Mouse (Mus musculus): ENCODE data around the gene Efna1. TPM values are rescaled to one million over a fixed set of nuclear protein-coding genes. Genes with fewer than 3 reads are reported as not detected.

Efna1 gene
- total RNA-seq, 2 experiments from 2014 or later = 7.1 to 7.6 TPM

DNA sequence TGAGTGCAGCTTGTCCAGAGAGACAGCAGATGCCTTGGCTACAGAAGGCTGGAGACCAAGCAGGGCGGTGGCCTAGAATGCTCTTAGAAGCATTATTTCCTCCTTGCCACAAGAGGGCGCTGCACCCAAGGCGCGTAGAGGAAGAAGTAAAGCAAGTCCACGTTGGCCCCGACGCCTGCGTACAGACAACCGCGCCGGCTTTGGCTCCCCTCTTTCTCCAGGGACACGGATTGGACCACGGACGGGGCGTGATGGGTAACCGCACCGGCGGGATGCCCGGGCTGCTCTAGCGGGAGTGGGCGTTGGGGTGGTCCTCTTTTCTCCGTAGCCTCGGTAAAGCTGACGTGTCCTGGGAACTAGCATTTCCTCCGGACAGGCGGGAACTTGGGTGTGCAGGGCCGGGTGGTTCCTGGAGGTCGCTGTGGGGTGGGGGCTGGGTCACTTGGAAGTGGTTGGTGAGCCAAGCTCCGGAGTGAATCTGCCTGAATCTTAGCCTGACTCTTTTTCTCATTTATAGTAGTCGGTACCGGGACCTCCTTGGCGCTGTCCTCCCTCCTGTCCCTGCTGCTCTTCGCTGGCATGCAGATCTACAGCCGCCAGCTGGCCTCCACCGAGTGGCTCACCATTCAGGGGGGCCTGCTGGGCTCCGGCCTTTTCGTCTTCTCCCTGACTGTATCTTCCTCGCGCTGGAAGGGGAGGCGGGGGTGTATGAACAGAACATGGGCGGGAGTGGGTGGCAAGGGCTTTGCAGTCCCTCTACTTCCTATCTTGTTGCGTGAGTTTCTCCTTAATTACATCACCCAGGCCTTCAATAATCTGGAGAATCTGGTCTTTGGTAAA lies 34.5 kb downstream of the Efna1 start, which contains the start of gene Trim46:
Gene Trim46 (minus strand): TSS at position 49 of the 840 bp plus-strand sequence.
- DNase-seq (ENCODE audit: extremely low spot score in 1 of 2, low spot score in 1 of 2) = peak; percentile 77 to 88

DNA sequence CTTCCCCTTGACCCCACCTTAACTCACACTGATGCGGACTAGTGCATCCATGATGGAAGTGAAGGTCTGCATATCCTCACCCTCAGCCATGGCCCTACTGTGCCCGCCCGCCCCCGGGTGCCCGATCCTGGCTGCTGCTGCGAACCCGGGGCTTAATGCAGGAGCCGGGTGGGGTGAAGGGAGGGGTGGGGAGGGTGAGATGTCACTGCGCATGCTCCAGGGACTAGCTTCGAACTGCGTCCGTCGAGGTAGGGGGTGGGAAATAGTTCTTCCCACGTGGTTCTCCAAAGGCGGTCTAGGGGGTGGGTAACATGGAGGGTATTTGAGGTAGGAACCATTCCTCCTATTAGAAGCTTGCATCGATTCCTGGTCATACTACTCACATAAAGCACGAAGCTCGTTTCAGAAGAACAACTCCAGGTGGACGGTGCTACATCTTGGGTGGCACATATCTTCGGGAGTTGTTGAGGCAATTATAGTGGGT lies 35.2 kb downstream of the Efna1 start, which contains the start of gene Krtcap2:
Gene Krtcap2 (plus strand): TSS at position 279 of the 484 bp plus-strand sequence.
- DNase-seq (ENCODE audit: extremely low spot score in 1 of 2, low spot score in 1 of 2) = peak in 1 of 2 experiments; percentile 60

DNA sequence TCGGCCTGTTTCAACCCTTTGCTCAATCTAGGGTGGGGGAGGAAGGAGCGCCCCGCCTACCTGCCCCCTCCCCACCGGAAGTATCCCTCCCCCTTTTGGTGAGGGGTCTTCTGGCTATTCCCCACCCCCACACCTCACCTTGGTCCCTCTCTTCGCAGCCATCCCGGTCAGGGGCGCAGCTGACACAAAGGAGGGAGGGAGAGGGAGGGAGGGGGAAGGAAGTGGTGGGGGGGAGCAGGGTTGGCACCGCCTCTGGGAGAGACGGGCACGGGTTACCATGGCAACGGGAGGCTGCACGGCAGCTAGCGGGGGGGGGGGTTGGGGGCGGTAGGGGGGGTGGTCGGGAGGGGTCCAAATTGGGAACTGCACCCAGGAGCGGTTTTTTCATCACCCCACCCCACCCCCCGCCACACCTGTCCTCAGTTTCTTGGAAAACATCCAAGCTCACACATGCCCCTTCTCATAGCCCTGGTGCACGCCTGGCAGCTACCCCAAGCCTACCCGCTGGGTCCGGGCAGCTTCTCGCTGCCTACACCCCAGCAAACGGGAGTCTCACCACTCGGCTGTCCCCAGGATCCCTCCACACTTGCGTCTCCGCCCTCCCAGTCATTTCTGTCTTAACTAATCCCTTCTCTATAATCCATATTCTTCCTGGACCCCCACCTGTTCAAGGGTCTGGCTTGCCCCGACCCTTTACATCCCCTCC lies 35.8 kb downstream of the Efna1 start:
- peak in 1 of 2 experiments; percentile 69 for DNase-seq (ENCODE audit: extremely low spot score in 1 of 2, low spot score in 1 of 2)

DNA sequence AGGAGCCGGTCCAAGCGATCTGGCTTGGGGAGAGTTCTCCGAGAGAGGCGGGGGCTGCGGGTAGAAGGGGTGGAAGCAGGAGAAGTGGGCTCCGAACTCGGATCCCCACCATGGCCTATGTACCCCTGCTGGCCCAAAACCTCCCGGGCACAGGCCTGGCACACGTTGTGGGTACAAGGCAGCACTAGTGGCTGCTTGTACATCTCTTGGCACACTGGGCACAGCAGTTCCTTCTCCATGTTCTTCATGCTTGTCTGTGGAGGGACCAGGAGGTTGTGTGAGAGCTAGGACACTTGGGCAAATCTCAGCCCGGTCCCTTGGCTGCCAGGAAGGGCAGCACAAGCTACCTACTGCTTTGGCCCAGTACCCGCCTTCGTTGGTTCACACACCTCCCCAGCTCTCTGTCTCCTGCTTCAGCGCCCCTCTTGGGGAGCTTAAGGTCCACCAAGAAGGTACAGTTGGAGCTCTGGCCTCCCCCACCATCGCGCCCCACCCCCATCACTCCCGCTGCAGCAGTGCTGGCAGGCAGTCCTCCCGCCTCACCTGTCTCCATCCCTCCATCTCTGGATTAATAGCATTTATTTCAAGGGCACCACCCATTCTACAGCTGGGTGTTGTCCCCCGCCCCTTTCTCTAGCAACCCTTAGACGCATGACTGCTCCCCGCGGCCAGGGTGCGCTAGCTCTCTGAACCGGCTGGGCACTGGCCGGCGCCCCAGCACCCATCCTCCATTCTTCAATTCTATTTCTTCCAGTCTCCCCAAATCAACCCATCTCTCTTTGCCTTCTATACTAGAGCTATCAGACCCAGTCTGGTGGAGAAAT lies 36.6 kb downstream of the Efna1 start:
- DNase-seq (ENCODE audit: extremely low spot score in 1 of 2, low spot score in 1 of 2) = no peak

GRCm38 (mm10) chr3:89243609-89244008 lies 37.3 kb downstream of the Efna1 start:
- no peak for DNase-seq (ENCODE audit: extremely low spot score in 1 of 2, low spot score in 1 of 2)

DNA sequence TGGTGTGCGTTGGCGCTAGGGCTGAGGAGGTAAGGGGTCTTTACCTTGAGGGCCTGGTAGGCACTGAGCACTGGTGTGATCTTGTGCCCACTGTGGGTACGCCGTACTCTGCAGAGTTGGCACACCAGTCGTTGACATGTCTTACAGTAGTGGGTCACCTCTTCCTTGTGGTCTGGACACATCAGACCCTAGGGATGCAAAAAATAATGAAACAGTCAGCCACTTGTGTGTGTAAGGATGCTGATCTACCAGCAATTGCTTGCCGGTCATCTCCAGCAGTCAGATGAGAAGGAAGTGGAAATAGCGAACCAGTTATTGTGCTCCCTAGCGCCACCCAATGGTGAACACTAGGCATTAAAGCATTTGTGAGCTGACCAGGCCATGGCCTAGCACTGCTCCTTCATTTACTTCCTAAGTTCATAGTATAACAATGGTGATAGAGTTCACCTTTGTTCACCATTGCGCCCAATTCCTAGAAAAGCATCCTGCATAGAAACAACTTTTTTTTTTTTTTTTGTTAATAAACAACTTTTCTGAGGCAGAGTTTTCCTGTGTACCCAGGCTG lies 38.5 kb downstream of the Efna1 start:
- DNase-seq (ENCODE audit: extremely low spot score in 1 of 2, low spot score in 1 of 2) = peak in 1 of 2 experiments; percentile 67

- DNase-seq (ENCODE audit: extremely low spot score in 1 of 2, low spot score in 1 of 2) = no peak
These were observed 42.4 kb downstream of the Efna1 start for GRCm38 (mm10) chr3:89238494-89238893.

GRCm38 (mm10) chr3:89237682-89238081 lies 43.3 kb downstream of the Efna1 start:
- DNase-seq (ENCODE audit: extremely low spot score in 1 of 2, low spot score in 1 of 2) = no peak

GRCm38 (mm10) chr3:89236516-89236915 lies 44.4 kb downstream of the Efna1 start:
- DNase-seq (ENCODE audit: extremely low spot score in 1 of 2, low spot score in 1 of 2) = no peak

DNA sequence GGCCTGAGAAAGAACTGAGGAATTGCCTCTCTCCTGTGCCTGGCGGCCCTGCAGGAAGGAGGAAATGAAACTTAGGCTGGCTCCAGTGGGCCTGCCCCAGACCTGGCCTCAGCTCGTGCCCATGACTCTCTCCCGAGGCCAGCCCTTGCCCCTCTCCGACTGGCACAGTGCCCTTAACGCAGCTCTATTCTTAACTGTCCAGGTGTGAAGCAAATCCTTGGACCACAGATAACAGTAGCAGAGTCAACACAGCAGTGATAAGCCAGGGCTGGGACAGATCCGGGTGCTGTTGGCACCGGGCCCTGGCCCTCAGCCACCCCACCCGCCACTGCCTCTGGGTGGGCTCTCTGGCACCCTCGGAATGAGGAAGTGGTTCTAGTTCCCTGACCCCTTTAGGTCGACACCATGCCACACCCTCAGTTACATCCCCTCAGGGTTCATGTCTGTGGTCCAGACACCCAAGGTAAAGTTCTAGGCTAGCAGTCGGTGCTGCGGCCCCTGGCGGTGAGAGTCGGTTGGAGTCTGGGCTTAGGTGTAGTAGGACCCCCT lies 47.3 kb downstream of the Efna1 start:
- DNase-seq (ENCODE audit: extremely low spot score in 1 of 2, low spot score in 1 of 2) = no peak

GRCm38 (mm10) chr3:89232614-89233013 lies 48.3 kb downstream of the Efna1 start:
- no peak for DNase-seq (ENCODE audit: extremely low spot score in 1 of 2, low spot score in 1 of 2)

- DNase-seq (ENCODE audit: extremely low spot score in 1 of 2, low spot score in 1 of 2) = no peak
These were observed 49.1 kb downstream of the Efna1 start for GRCm38 (mm10) chr3:89231772-89232275.

DNA sequence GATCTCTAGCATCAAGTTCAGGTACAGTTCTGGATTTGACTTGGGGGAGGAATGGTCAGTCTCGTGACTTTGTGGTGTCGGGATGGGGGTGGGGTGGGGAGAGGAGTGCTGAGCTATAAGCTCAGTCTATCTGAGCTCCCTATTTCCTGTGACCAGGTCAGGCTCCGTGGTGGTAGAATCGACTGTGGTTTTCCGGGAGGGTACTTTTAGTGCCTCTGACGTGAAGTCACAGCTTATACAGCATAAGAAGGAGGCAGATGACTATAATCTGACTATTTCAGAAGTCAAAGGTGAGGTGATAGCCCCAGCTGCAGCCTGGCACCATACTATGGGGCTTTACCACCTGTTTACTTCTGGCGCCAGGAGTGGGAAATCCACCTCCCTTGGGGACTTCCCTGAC lies 49.6 kb downstream of the Efna1 start:
- no peak for DNase-seq (ENCODE audit: extremely low spot score in 1 of 2, low spot score in 1 of 2)

DNA sequence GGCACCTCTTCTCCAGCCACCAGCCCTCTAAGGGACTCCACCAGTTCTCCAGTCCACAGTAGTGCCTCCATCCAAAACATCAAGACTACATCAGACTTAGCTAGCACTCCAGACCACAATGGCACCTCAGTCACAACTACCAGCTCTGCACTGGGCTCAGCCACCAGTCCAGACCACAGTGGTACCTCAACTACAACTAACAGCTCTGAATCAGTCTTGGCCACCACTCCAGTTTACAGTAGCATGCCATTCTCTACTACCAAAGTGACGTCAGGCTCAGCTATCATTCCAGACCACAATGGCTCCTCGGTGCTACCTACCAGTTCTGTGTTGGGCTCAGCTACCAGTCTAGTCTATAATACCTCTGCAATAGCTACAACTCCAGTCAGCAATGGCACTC lies 50.4 kb downstream of the Efna1 start:
- DNase-seq (ENCODE audit: extremely low spot score in 1 of 2, low spot score in 1 of 2) = no peak

- no peak for DNase-seq (ENCODE audit: extremely low spot score in 1 of 2, low spot score in 1 of 2)
These were observed 51.7 kb downstream of the Efna1 start for GRCm38 (mm10) chr3:89229276-89229675.

DNA sequence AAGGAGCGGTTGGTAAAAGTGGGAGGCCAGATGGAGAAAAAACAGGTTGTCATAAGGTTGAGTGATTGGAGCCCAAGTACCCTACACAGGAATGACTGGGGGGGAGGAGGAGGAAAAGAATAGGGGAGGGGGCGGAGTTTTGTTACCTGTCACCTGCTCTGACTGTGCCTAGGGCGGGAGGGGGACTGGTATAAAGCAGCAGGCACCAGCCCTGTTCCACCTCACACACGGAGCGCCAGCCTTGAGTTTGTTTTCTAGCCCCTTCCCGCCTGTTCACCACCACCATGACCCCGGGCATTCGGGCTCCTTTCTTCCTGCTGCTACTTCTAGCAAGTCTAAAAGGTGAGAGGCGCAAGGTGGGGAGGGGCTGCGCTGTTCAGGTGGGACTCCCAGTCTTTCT lies 52.1 kb downstream of the Efna1 start, which contains the start of gene Muc1:
Gene Muc1 (plus strand): TSS at position 222 of the 400 bp plus-strand sequence.
- DNase-seq (ENCODE audit: extremely low spot score in 1 of 2, low spot score in 1 of 2) = no peak

- peak; percentile 77 to 92 for DNase-seq (ENCODE audit: extremely low spot score in 1 of 2, low spot score in 1 of 2)
These were observed 52.8 kb downstream of the Efna1 start for GRCm38 (mm10) chr3:89228180-89228549.

DNA sequence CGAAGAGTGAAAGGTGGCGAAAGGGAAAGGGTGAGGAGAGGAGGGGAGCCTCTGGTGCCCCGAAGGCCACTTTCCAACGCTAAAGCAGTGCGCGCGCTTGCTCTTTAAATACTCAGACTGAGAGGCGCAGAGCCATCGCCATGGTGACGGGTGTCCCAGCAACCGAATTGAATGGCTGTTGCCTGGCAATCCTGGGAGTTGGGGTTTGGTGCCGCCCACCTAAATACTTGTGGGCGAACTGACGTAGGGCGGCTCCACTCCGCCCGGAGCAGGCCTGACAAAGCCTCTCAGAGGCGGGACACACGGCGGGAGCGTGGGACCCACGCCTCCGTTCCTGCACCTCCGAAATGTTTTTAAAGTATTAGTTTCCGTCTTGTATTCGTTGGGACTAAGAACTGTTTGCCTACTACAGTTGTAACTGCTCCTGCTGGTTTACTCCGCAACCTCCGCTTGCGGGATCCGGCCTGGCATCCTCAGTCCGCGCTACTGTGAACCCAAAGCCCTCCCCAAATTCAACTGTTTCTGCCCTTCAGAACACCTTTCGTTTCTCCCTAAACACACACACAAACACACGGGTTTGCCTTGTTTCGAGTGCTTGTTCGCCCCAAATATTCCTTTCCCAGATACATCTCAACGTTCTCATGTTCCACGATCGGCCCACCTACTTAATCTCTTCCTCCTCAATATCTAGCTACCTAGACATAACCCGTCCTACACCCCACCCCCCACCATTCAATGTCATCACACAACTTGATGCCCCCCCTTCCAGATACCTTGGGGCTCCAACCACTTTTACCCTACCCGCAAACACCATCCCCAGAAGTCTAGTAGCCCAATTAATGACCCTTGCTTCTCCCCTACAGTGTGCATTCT lies 53.4 kb downstream of the Efna1 start:
- peak; percentile 74 to 80 for DNase-seq (ENCODE audit: extremely low spot score in 1 of 2, low spot score in 1 of 2)

DNA sequence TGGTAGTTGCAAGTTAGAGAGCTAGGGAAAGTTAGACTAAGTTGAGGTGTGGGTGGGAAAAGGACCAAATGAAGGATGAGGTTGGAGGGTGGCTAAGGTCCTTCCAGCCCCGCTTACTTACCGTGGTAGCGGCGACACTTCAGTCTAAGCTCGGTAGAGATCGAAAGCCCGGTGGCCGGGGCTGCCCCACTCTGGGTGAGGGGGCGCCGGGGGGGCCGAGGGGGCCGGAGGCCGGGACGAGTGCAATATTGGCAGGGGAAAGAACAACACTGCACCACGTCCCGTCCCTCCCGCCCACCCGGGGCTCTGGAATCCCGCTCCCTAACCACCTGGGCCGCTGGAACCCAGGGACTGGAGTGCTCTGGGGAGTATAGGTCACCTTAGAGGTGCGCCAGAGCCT lies 54.0 kb downstream of the Efna1 start, which contains the start of gene Mtx1:
Gene Mtx1 (minus strand): TSS at position 189 of the 400 bp plus-strand sequence.
- DNase-seq (ENCODE audit: extremely low spot score in 1 of 2, low spot score in 1 of 2) = no peak

Data from layer of hippocampus, postnatal 25 days (tissue).